Mouse (Mus musculus) hindbrain, embryonic 11.5 days (tissue): Measurements from ENCODE around the gene Gpr183. TPM values are rescaled to one million over a fixed set of nuclear protein-coding genes. Genes with fewer than 3 reads are reported as not detected.

Experiments
- ATAC-seq: fragments of 200-750 bp; cut with Nextera tagmentation; 2 replicates; pipeline ENCODE4 v1.8.0; 2017; ENCODE audit warnings: mild to moderate bottlenecking, moderate TSS enrichment, moderate library complexity; ENCODE audit not compliant: low FRiP score
- DNase-seq: peaks from one replicate; pipeline ENCODE4 v3.0.0-alpha.2; 2015; ENCODE audit warnings: low spot score
- H3K27ac ChIP-seq: fragments of 300-500 bp; sonication (generic); 2 replicates; pipeline ENCODE4 v1.5.1; 2014; ENCODE audit warnings: mild to moderate bottlenecking, low read depth, low read length
- H3K27me3 ChIP-seq: fragments of 300-500 bp; sonication (generic); 2 replicates; pipeline ENCODE4 v1.6.1; 2014; ENCODE audit warnings: mild to moderate bottlenecking, low read length, moderate library complexity, mixed read lengths; ENCODE audit not compliant: control insufficient read depth, insufficient read depth
- H3K36me3 ChIP-seq: fragments of 300-500 bp; sonication (generic); 2 replicates; pipeline ENCODE4 v1.6.1; 2014; ENCODE audit warnings: mild to moderate bottlenecking, low read length, moderate library complexity, mixed read lengths; ENCODE audit not compliant: control insufficient read depth, insufficient read depth
- H3K4me1 ChIP-seq: fragments of 300-500 bp; sonication (generic); replicated peaks from 2 replicates; pipeline ENCODE4 v1.6.1; 2014; ENCODE audit warnings: low read length, mixed read lengths; ENCODE audit not compliant: control insufficient read depth, insufficient read depth
- H3K4me2 ChIP-seq: fragments of 300-500 bp; sonication (generic); replicated peaks from 2 replicates; pipeline ENCODE4 v1.6.1; 2014; ENCODE audit warnings: mild to moderate bottlenecking, low read depth, low read length
- H3K4me3 ChIP-seq: fragments of 300-500 bp; sonication (generic); 2 replicates; pipeline ENCODE4 v1.5.1; 2014; ENCODE audit warnings: low read depth, low read length
- H3K9ac ChIP-seq: fragments of 300-500 bp; sonication (generic); 2 replicates; pipeline ENCODE4 v1.6.1; 2014; ENCODE audit warnings: low read depth, low read length
- H3K9me3 ChIP-seq: fragments of 300-500 bp; sonication (generic); 2 replicates; pipeline ENCODE4 v1.6.1; 2016; ENCODE audit warnings: low read length; ENCODE audit not compliant: control insufficient read depth
- WGBS: fragments of 180-500 bp; shearing (Covaris S2); extraction: QIAGEN DNeasy Blood & Tissue Kit; methylation state at CpG from one replicate; pipeline ENCODE4 v1.1.7; 2014; 5-methylcytosine and 5-hydroxymethylcytosine counted together
- polyA plus RNA-seq: library from polyadenylated mRNA; unstranded; fragments of >200 nt; fragmentation: Nextera tagmentation; extraction: Ambion mirVana; gene quantifications from 2 replicates; pipeline ENCODE4 v1.2.1, GENCODE M21; 2014

Gpr183 gene
- polyA plus RNA-seq, 1 experiment from 2014 or later, result 3.2 TPM

DNA sequence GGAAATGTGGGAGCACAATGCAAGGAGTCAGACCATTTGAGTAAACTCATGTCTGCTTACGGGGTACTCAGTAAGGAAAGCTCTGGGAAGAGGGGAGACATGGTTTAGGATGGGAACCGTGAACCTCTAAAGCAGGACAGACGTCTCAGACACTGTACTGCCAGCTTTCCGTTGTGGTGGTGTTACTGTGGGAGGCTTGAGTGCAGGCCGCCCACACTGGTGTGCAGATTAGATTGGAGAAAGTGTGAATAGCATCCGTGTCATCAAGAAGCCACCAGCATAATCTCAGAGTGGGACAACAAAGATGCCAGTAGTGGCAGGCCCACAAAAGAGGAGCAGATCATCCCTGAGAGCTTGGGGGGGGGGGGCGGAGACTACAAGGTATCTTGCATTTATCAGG lies 37.2 kb upstream of the Gpr183 start:
- no peak for DNase-seq

DNA sequence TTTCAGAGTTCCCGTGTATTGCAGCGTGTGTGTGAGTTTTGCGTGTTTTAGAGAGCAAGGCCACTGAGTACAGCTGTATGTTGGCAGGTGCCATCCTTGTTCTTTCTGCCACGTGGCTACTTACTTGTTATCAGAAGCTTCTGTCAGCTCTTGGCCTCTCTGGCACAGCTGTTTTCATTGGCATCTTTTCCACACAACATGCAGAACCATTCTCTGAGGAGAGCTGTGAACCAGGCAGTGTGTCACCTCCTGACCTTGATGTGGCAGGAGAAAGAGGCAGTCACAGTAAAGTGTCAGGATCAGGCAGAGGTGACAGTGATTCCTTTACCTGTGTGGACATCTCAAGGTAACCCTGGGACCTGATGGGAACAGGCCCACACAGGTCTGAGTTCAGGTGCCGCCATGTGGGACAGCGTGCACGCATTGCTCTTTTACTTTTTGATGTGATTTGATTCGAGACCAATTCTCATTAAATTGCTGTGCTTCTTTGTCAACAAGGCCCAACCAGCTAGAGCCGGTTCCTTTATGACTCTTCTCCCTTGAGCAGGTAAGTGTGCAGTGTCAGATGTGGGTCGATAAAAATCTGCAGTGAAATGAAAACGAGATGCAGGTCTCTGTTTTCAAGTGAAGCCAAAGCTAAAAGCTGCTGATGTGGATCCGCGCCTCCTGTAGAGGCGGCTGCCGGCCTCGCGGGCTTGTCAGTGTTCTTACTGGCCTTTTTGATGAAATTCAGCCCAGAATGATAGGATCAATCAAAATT lies 35.5 kb upstream of the Gpr183 start:
- no peaks in the 10 kb centered on the region for H3K4me1 ChIP-seq
- no peak for ATAC-seq
- 92% methylated on average over 17 of the region's 17 CpGs for WGBS
- no peak overlapping the region for H3K4me2 ChIP-seq
- H3K27ac ChIP-seq, result no peak overlapping the region
- no peak overlapping the region for H3K4me3 ChIP-seq
- no peak overlapping the region for H3K9ac ChIP-seq
- DNase-seq, result no peak
- no peaks in the 10 kb centered on the region for H3K9me3 ChIP-seq
- no peaks in the 10 kb centered on the region for H3K27me3 ChIP-seq
- H3K36me3 ChIP-seq, result no peaks in the 10 kb centered on the region

More for the DNA sequence above, 37.2 kb upstream of the Gpr183 start:
- no peak overlapping the region for H3K27ac ChIP-seq
- 88% methylated on average over 7 of the region's 7 CpGs for WGBS
- H3K9ac ChIP-seq, result no peak overlapping the region
- no peaks in the 10 kb centered on the region for H3K27me3 ChIP-seq
- no peaks in the 10 kb centered on the region for H3K9me3 ChIP-seq
- no peak overlapping the region for H3K4me3 ChIP-seq
- ATAC-seq, result no peak
- no peaks in the 10 kb centered on the region for H3K4me1 ChIP-seq
- no peak overlapping the region for H3K4me2 ChIP-seq
- no peaks in the 10 kb centered on the region for H3K36me3 ChIP-seq

DNA sequence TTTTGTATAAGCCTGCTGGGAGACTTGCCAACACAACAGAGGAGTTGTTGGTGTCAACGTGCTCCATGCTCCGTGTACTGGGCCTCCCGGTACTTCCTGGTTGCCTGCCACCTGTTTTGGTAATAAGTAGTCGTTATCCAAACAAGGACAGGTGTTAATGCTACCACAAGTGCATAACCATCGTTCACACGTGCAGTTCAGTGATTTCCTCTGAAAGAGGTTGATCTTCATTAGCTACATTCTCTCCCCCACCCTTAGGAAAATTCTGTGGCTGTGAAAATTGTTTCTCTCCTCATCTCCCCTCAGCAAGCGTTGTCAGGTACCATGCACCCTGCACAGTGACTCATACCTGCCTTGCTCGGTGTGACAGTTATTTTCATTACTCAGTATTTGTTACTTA lies 34.5 kb upstream of the Gpr183 start:
- Histone ChIP-seq H3K27me3 (no peaks in the 10 kb centered on the region), H3K36me3 (no peaks in the 10 kb centered on the region), H3K9ac (no peak overlapping the region), H3K4me1 (no peaks in the 10 kb centered on the region), H3K4me2 (no peak overlapping the region), H3K27ac (no peak overlapping the region), H3K9me3 (no peaks in the 10 kb centered on the region), H3K4me3 (no peak overlapping the region)
- no peak for ATAC-seq
- WGBS, result 91% methylated on average over 8 of the region's 8 CpGs
- no peak for DNase-seq

DNA sequence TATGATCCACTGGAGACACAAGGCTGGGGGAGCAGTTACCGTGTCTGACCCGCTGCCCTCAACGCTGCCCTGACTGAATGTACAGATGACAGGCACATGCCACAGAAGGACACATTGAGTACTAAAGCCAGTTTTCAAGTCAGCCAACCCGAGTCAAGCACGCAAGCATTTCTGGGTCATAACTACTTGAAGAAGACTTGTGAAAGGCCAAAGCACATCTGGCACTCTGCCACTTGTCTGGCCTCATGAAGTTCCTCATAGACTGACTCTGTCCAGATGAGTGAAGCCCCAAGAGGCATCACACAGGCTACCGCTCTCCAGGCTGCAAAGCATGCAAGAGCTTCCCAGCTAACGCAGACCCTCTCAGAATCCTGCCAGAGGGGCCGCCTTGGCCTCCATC lies 31.8 kb upstream of the Gpr183 start:
- Histone ChIP-seq H3K9ac (no peak overlapping the region), H3K27me3 (no peaks in the 10 kb centered on the region), H3K27ac (no peak overlapping the region), H3K4me2 (no peak overlapping the region), H3K4me1 (no peaks in the 10 kb centered on the region), H3K36me3 (0 out of 2 replicates have a peak, but pooled peaks cover 2% of the 10 kb centered on the region), H3K4me3 (no peak overlapping the region), H3K9me3 (no peaks in the 10 kb centered on the region)
- ATAC-seq, result no peak
- WGBS, result 91% methylated on average over 8 of the region's 8 CpGs
- DNase-seq, result no peak

DNA sequence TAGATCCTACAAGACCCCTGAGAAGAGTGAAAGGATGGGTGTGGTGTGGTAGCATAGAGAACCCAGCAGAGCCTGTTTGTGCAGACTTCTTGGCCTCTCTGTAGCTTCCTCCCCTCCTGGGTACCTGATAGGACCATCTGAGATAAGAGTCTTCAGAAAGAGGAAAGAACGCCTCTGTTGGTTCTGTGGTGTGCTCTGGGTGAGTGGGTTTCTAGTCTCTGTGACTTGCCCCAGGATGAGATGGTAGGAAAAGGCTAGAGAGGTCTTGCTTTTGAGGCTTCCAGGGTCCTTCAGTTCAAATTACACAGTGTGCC lies 30.5 kb upstream of the Gpr183 start:
- DNase-seq, result no peak
- 94% methylated on average over 1 of the region's 1 CpGs for WGBS
- no peak overlapping the region for H3K4me2 ChIP-seq

DNA sequence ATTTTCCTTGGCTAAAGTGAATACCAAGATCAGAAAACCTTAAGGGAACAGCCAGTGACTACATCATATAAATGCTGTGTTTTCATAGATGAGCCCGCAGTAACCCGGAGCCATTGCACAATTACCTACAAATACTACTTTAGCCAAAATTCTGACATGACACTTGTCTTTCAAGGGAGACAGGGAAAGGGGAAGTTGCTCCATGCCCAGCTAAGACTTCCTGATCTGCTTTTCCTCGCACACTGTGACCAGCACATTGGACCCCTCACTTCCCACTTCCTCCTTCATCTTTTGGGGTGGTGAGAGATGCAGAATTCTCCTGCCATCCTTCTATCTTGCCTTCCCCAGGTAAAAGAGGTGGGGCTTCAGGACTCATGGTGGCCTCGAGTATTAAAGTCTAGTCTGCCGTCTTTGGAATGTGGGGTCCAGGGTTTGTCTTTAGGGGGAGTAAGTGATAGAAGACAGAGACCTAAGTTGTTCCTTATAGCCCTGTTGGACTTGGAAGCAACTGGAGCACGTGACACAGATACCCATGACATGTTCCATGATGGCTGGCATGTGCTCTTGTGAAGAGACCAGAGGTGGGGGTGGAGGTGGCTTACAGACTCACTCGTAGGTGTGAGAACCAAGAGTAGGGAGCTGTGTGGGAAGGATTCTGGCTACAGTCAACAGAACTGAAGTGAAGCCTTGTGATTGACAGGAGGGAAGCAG lies 30.0 kb upstream of the Gpr183 start:
- Histone ChIP-seq H3K36me3 (0 out of 2 replicates have a peak, but pooled peaks cover 2% of the 10 kb centered on the region), H3K9ac (no peak overlapping the region), H3K27ac (no peak overlapping the region), H3K4me3 (no peak overlapping the region), H3K27me3 (no peaks in the 10 kb centered on the region), H3K9me3 (no peaks in the 10 kb centered on the region), H3K4me2 (no peak overlapping the region), H3K4me1 (no peaks in the 10 kb centered on the region)
- no peak for DNase-seq
- 90% methylated on average over 7 of the region's 7 CpGs for WGBS
- ATAC-seq, result no peak

More for the DNA sequence above, 30.5 kb upstream of the Gpr183 start:
- H3K27me3 ChIP-seq, result no peaks in the 10 kb centered on the region
- no peak overlapping the region for H3K27ac ChIP-seq
- H3K4me3 ChIP-seq, result no peak overlapping the region
- H3K9ac ChIP-seq, result no peak overlapping the region
- no peaks in the 10 kb centered on the region for H3K4me1 ChIP-seq
- 0 out of 2 replicates have a peak, but pooled peaks cover 2% of the 10 kb centered on the region for H3K36me3 ChIP-seq
- no peaks in the 10 kb centered on the region for H3K9me3 ChIP-seq
- no peak for ATAC-seq

DNA sequence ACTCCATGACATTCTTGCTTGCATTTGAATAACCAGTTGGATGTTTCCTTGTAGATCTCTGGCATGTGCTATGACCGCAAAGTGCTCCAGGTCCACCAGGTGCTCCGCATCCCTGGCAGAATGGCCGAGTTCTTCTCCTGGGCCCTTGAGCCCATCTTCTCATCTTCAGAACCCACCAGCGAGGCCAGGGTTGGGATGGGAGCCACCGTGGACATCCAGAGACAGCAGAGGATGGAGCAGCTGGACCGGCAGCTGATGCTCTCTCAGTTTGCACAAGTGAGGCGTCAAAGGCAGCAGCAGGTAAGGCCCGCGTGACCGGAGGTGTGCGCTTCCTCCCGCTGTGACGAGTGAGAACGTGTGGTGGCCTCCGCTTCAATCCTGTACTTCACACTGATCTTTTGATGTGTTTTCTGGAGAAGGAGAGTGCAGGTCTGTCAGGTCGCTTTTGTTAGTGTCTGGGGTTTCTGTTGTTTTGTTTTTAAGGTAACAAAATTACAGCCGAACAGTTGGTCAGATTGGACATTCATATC lies 29.2 kb upstream of the Gpr183 start:
- Histone ChIP-seq H3K9me3 (no peaks in the 10 kb centered on the region), H3K4me1 (no peaks in the 10 kb centered on the region), H3K9ac (no peak overlapping the region), H3K4me2 (no peak overlapping the region), H3K27ac (no peak overlapping the region), H3K27me3 (no peaks in the 10 kb centered on the region), H3K36me3 (0 out of 2 replicates have a peak, but pooled peaks cover 2% of the 10 kb centered on the region), H3K4me3 (no peak overlapping the region)
- WGBS, result 95% methylated on average over 17 of the region's 17 CpGs
- ATAC-seq (no peak), DNase-seq (no peak)

DNA sequence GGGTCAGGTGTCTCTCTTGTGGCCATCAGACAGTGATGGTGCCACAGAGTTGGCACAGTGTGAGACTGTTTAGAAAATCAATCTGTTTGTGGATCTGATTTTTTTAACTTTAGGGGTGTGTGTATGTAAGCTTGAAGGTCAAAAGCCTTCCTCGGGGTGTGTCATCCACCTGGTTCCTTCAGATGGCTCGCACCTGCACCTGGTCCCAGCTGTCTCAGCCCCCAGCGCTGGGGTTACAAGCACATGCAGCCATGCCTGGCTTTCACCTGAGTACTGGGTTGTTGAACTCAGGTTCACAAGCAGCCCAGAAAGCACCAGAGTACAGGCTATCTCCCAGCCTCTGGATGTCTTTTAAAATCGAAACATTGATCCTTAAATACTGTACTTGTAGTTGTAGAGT lies 28.6 kb upstream of the Gpr183 start:
- Histone ChIP-seq H3K27me3 (no peaks in the 10 kb centered on the region), H3K9me3 (no peaks in the 10 kb centered on the region), H3K9ac (no peak overlapping the region), H3K27ac (no peak overlapping the region), H3K36me3 (0 out of 2 replicates have a peak, but pooled peaks cover 2% of the 10 kb centered on the region), H3K4me2 (no peak overlapping the region), H3K4me3 (no peak overlapping the region), H3K4me1 (no peaks in the 10 kb centered on the region)
- DNase-seq (no peak), ATAC-seq (no peak)
- WGBS, result 92% methylated on average over 4 of the region's 4 CpGs
